Mouse (Mus musculus): ENCODE data around the gene Cdk6. TPM values are rescaled to one million over a fixed set of nuclear protein-coding genes. Genes with fewer than 3 reads are reported as not detected.
"Not testable (repeated sequence)": the region's sequence is repeated elsewhere in the genome, so short reads cannot be mapped to it uniquely, and the experiment has no call there.

Gene Cdk6
- polyA plus RNA-seq (2012; rRNA removed), result 1.9 and 2.0 TPM in 2 replicates

- TF ChIP-seq POLR2A (IDR thresholded peaks at IDR 0.05; ENCODE audit: extremely low read depth, insufficient read depth, low read length) (no peak), CTCF (IDR thresholded peaks at IDR 0.05; ENCODE audit: extremely low read depth, insufficient read depth, low read length) (no peak)
- Histone ChIP-seq H3K27ac (ENCODE audit: insufficient read depth, low read length) (no peak within 1 kb of the TSS), H3K4me3 (ENCODE audit: insufficient read depth, low read length) (peak within 1 kb of the TSS; percentile 85), H3K4me1 (ENCODE audit: control insufficient read depth, insufficient read depth, low read length) (no peaks in the 10 kb centered on the region)
Observed at GRCm38 (mm10) chr5:3341111-3341911, at the start of gene Cdk6. Cdk6 (plus strand) TSS chr5:3341485.

GRCm38 (mm10) chr5:3293666-3294065 is 47.6 kb upstream of the Cdk6 start:
- no peak overlapping the region for H3K27ac ChIP-seq (ENCODE audit: insufficient read depth, low read length)
- no peak for TF ChIP-seq CTCF (IDR thresholded peaks at IDR 0.05; ENCODE audit: extremely low read depth, insufficient read depth, low read length)
- TF ChIP-seq POLR2A (IDR thresholded peaks at IDR 0.05; ENCODE audit: extremely low read depth, insufficient read depth, low read length), result no peak
- no peak overlapping the region for H3K4me3 ChIP-seq (ENCODE audit: insufficient read depth, low read length)
- no peaks in the 10 kb centered on the region for H3K4me1 ChIP-seq (ENCODE audit: control insufficient read depth, insufficient read depth, low read length)

- no peak for TF ChIP-seq POLR2A (IDR thresholded peaks at IDR 0.05; ENCODE audit: extremely low read depth, insufficient read depth, low read length)
- TF ChIP-seq CTCF (IDR thresholded peaks at IDR 0.05; ENCODE audit: extremely low read depth, insufficient read depth, low read length), result no peak
- Histone ChIP-seq H3K4me3 (ENCODE audit: insufficient read depth, low read length) (no peak overlapping the region), H3K4me1 (ENCODE audit: control insufficient read depth, insufficient read depth, low read length) (no peaks in the 10 kb centered on the region), H3K27ac (ENCODE audit: insufficient read depth, low read length) (no peak overlapping the region)
Observed at GRCm38 (mm10) chr5:3300801-3301457, 40.4 kb upstream of the Cdk6 start.

- H3K4me3 ChIP-seq (ENCODE audit: insufficient read depth, low read length), result no peak overlapping the region
- TF ChIP-seq CTCF (IDR thresholded peaks at IDR 0.05; ENCODE audit: extremely low read depth, insufficient read depth, low read length) (no peak), POLR2A (IDR thresholded peaks at IDR 0.05; ENCODE audit: extremely low read depth, insufficient read depth, low read length) (no peak)
- H3K27ac ChIP-seq (ENCODE audit: insufficient read depth, low read length), result no peak overlapping the region
- H3K4me1 ChIP-seq (ENCODE audit: control insufficient read depth, insufficient read depth, low read length), result no peaks in the 10 kb centered on the region
Observed at GRCm38 (mm10) chr5:3301535-3301934, 39.8 kb upstream of the Cdk6 start.

- TF ChIP-seq CTCF (IDR thresholded peaks at IDR 0.05; ENCODE audit: extremely low read depth, insufficient read depth, low read length) (no peak), POLR2A (IDR thresholded peaks at IDR 0.05; ENCODE audit: extremely low read depth, insufficient read depth, low read length) (no peak)
- Histone ChIP-seq H3K4me1 (ENCODE audit: control insufficient read depth, insufficient read depth, low read length) (no peaks in the 10 kb centered on the region), H3K4me3 (ENCODE audit: insufficient read depth, low read length) (no peak overlapping the region), H3K27ac (ENCODE audit: insufficient read depth, low read length) (no peak overlapping the region)
Observed at GRCm38 (mm10) chr5:3303876-3304275, 37.4 kb upstream of the Cdk6 start.

DNA sequence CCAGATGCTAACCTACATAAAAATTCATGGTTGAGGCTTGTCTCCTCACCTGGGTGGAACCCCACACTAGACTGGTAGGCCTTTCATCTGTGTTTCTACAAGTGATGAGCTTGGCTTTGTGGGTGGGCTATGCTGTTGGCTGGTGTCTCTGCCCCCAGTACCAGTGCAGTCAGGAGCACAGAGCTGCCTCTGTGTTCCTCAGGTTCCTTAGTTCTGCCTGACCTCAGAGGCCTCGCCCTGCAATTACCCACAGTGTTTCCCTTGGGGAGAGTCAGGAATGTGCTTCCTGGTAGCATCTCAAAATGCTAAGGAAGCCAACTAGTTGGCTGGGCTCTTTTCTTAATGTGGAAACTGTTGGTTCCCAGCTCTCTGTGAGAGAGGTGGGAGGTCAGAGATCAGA is 35.1 kb upstream of the Cdk6 start:
- Histone ChIP-seq H3K4me3 (ENCODE audit: insufficient read depth, low read length) (no peak overlapping the region), H3K4me1 (ENCODE audit: control insufficient read depth, insufficient read depth, low read length) (no peaks in the 10 kb centered on the region), H3K27ac (ENCODE audit: insufficient read depth, low read length) (no peak overlapping the region)
- TF ChIP-seq POLR2A (IDR thresholded peaks at IDR 0.05; ENCODE audit: extremely low read depth, insufficient read depth, low read length) (no peak), CTCF (IDR thresholded peaks at IDR 0.05; ENCODE audit: extremely low read depth, insufficient read depth, low read length) (no peak)

DNA sequence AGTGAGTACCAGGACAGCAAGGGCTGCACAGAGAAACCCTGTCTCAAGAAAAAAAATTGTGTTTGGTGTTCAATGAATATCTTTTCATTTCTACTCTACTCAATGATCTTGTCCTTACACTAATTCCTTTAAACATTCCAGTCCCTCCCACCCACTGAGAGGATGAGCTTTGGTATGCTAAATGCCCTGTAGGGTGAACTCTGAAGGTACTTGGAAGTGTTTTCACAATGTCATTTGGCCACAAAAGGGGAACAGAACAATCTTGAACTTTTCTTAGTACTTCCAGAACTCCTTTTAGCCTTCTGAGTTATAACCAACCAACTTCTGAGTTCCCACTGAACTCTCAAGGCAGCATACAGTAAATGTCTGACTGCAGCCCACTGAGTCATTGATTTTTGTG is 32.2 kb upstream of the Cdk6 start:
- Histone ChIP-seq H3K27ac (ENCODE audit: insufficient read depth, low read length) (no peak overlapping the region), H3K4me3 (ENCODE audit: insufficient read depth, low read length) (no peak overlapping the region), H3K4me1 (ENCODE audit: control insufficient read depth, insufficient read depth, low read length) (no peaks in the 10 kb centered on the region)
- no peak for TF ChIP-seq POLR2A (IDR thresholded peaks at IDR 0.05; ENCODE audit: extremely low read depth, insufficient read depth, low read length)
- TF ChIP-seq CTCF (IDR thresholded peaks at IDR 0.05; ENCODE audit: extremely low read depth, insufficient read depth, low read length), result no peak

DNA sequence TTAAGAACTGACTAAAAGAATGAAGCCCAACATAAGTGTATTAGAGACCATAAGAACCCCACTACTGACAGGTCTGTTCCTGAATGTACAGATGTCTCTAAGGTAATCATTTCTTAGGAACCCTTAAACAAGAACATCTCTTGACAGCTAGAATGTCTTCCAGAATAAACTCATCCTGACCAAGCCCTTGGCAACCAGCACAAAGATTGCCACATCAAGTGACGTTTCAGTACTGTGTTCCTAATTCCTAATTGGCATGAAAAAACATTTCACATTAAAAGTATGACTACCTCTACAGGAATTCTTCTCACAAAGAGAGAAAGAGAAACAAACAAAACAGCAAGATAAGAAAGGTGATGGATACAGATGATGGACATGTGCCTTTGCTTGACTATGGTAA is 31.7 kb upstream of the Cdk6 start:
- Histone ChIP-seq H3K4me1 (ENCODE audit: control insufficient read depth, insufficient read depth, low read length) (no peaks in the 10 kb centered on the region), H3K4me3 (ENCODE audit: insufficient read depth, low read length) (no peak overlapping the region), H3K27ac (ENCODE audit: insufficient read depth, low read length) (no peak overlapping the region)
- TF ChIP-seq POLR2A (IDR thresholded peaks at IDR 0.05; ENCODE audit: extremely low read depth, insufficient read depth, low read length) (no peak), CTCF (IDR thresholded peaks at IDR 0.05; ENCODE audit: extremely low read depth, insufficient read depth, low read length) (no peak)

DNA sequence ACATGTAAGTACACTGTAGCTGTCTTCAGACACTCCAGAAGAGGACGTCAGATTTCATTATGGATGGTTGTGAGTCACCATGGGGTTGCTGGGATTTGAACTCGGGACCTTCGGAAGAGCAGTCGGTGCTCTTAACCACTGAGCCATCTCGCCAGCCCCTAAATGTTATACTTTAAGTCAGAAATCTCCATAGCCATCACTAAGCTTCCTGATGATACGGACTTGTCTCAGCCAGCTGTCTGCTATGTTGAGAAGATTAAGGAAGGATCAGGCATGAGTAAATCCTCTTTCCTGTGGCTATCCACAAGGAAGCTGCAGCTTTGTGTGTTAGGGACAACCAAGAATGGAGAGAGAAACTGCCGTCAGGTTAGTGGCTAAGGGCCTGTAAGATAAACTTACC is 30.1 kb upstream of the Cdk6 start:
- H3K4me3 ChIP-seq (ENCODE audit: insufficient read depth, low read length); H3K4me1 ChIP-seq (ENCODE audit: control insufficient read depth, insufficient read depth, low read length); H3K27ac ChIP-seq (ENCODE audit: insufficient read depth, low read length): not testable (repeated sequence)

- H3K4me1 ChIP-seq (ENCODE audit: control insufficient read depth, insufficient read depth, low read length); H3K27ac ChIP-seq (ENCODE audit: insufficient read depth, low read length); H3K4me3 ChIP-seq (ENCODE audit: insufficient read depth, low read length): not testable (repeated sequence)
Observed at GRCm38 (mm10) chr5:3317724-3318123, 23.6 kb upstream of the Cdk6 start.

All from cortical plate, adult 2 months (tissue).